Mouse (Mus musculus): Measurements from ENCODE around the gene Gm10974. TPM values are rescaled to one million over a fixed set of nuclear protein-coding genes. Genes with fewer than 3 reads are reported as not detected.

The Gm10974 gene
- polyA plus RNA-seq, 1 experiment, result not detected

DNA sequence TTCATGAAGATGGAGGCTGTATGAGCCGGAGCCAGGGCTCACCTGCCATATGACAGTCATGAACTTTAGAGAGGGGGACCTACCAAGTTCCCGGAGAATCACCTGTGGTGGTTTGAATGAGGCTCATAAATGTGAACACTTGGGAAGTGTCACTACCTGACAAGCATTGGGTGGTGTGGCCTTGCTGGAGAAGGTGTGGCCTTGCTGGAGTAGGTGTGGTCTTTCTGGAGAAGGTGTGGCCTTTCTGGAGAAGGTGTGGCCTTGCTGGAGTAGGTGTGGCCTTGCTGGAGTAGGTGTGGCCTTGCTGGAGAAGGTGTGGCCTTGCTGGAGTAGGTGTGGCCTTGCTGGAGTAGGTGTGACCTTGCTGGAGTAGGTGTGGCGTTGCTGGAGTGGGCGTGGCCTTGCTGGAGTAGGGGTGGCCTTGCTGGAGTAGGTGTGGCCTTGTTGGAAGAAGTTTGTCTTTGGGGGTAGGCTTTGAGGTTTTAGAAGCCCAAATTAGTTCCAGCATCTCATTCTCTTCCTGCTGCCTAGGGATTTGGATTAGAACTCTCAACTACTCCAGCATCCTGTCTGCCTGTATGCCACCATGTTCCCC lies 31.7 kb upstream of the Gm10974 start:
- no peak overlapping the region for H3K4me3 ChIP-seq (replicated peaks; ENCODE audit: insufficient read depth, low read depth, low read length)
- H3K27ac ChIP-seq (ENCODE audit: insufficient read depth, low read length), result no peak overlapping the region
- no peaks in the 10 kb centered on the region for H3K4me1 ChIP-seq (ENCODE audit: control insufficient read depth, insufficient read depth, low read length)
- H3K27me3 ChIP-seq (ENCODE audit: control insufficient read depth, insufficient read depth, low read length), result no peaks in the 10 kb centered on the region; the same call in 1 of the 2 replicates
- no peak for TF ChIP-seq POLR2A (IDR thresholded peaks at IDR 0.05; ENCODE audit: borderline replicate concordance, insufficient read depth, low read length)
- TF ChIP-seq CTCF (IDR thresholded peaks at IDR 0.05; ENCODE audit: borderline replicate concordance, insufficient read depth, low read depth, low read length), result no peak
- no peak for DNase-seq
- 82% methylated on average over 4 of the region's 4 CpGs for WGBS

DNA sequence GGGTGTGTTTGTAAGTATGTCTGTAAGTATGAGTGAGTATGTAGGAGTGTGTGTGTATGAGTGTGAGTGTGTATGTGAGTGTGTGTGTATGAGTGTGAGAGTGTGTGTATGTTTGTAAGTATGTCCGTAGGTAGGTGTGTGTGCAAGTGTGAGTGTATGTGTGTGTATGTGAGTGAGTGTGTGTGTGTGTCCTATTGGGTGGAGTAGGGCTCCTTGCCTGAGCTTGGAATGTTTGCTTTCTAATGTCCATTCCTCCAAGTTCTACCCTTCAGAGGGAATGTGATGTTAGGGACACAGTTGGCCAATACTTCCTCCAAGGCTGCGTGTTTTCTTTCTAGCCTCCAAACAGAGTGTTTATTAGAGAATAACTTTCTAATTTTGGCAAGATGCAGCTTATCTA lies 28.8 kb upstream of the Gm10974 start:
- DNase-seq, result no peak
- no peaks in the 10 kb centered on the region; the same call in 1 of the 2 replicates for H3K27me3 ChIP-seq (ENCODE audit: control insufficient read depth, insufficient read depth, low read length)
- no peaks in the 10 kb centered on the region for H3K4me1 ChIP-seq (ENCODE audit: control insufficient read depth, insufficient read depth, low read length)
- no peak overlapping the region for H3K27ac ChIP-seq (ENCODE audit: insufficient read depth, low read length)
- WGBS, result 99% methylated on average over 2 of the region's 2 CpGs
- no peak overlapping the region for H3K4me3 ChIP-seq (replicated peaks; ENCODE audit: insufficient read depth, low read depth, low read length)
- TF ChIP-seq POLR2A (IDR thresholded peaks at IDR 0.05; ENCODE audit: borderline replicate concordance, insufficient read depth, low read length) (no peak), CTCF (IDR thresholded peaks at IDR 0.05; ENCODE audit: borderline replicate concordance, insufficient read depth, low read depth, low read length) (no peak)

GRCm38 (mm10) chr7:66339625-66340024 lies 26.1 kb upstream of the Gm10974 start:
- 56% methylated on average over 5 of the region's 5 CpGs for WGBS
- TF ChIP-seq POLR2A (IDR thresholded peaks at IDR 0.05; ENCODE audit: borderline replicate concordance, insufficient read depth, low read length) (no peak), CTCF (IDR thresholded peaks at IDR 0.05; ENCODE audit: borderline replicate concordance, insufficient read depth, low read depth, low read length) (no peak)

GRCm38 (mm10) chr7:66340044-66340443 lies 25.7 kb upstream of the Gm10974 start:
- no peak for DNase-seq
- TF ChIP-seq POLR2A (IDR thresholded peaks at IDR 0.05; ENCODE audit: borderline replicate concordance, insufficient read depth, low read length), result no peak
- TF ChIP-seq CTCF (IDR thresholded peaks at IDR 0.05; ENCODE audit: borderline replicate concordance, insufficient read depth, low read depth, low read length), result no peak
- H3K4me1 ChIP-seq (ENCODE audit: control insufficient read depth, insufficient read depth, low read length), result no peaks in the 10 kb centered on the region
- H3K27me3 ChIP-seq (ENCODE audit: control insufficient read depth, insufficient read depth, low read length), result no peaks in the 10 kb centered on the region; the same call in 1 of the 2 replicates
- WGBS, result 52% methylated on average over 3 of the region's 3 CpGs
- no peak overlapping the region for H3K4me3 ChIP-seq (replicated peaks; ENCODE audit: insufficient read depth, low read depth, low read length)
- H3K27ac ChIP-seq (ENCODE audit: insufficient read depth, low read length), result no peak overlapping the region

More at GRCm38 (mm10) chr7:66339625-66340024, 26.1 kb upstream of the Gm10974 start:
- H3K4me3 ChIP-seq (replicated peaks; ENCODE audit: insufficient read depth, low read depth, low read length), result no peak overlapping the region
- no peak overlapping the region for H3K27ac ChIP-seq (ENCODE audit: insufficient read depth, low read length)
- H3K4me1 ChIP-seq (ENCODE audit: control insufficient read depth, insufficient read depth, low read length), result no peaks in the 10 kb centered on the region
- H3K27me3 ChIP-seq (ENCODE audit: control insufficient read depth, insufficient read depth, low read length), result no peaks in the 10 kb centered on the region; the same call in 1 of the 2 replicates
- no peak for DNase-seq

DNA sequence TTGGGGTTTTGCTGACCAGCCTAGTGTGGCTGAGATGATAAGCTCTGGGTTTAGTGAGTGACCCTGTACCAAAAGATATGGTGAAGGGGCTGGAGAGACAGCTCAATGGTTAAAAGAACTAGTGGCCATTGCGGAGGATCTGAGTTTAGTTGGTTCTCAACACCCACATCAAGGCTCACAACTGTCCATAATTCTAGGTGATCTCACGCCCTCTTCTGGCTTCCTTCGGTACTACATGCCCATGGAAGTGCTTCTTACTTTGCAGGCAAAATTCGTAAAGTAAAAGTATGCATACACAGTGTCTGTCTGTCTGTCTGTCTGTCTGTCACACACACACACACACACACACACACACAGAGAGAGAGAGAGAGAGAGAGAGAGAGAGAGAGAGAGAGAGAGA lies 23.4 kb upstream of the Gm10974 start:
- WGBS, result 32% methylated on average over 4 of the region's 4 CpGs
- no peaks in the 10 kb centered on the region; the same call in 1 of the 2 replicates for H3K27me3 ChIP-seq (ENCODE audit: control insufficient read depth, insufficient read depth, low read length)
- TF ChIP-seq CTCF (IDR thresholded peaks at IDR 0.05; ENCODE audit: borderline replicate concordance, insufficient read depth, low read depth, low read length) (peak; percentile 9; the same call in 1 of the 2 replicates), POLR2A (IDR thresholded peaks at IDR 0.05; ENCODE audit: borderline replicate concordance, insufficient read depth, low read length) (no peak)

DNA sequence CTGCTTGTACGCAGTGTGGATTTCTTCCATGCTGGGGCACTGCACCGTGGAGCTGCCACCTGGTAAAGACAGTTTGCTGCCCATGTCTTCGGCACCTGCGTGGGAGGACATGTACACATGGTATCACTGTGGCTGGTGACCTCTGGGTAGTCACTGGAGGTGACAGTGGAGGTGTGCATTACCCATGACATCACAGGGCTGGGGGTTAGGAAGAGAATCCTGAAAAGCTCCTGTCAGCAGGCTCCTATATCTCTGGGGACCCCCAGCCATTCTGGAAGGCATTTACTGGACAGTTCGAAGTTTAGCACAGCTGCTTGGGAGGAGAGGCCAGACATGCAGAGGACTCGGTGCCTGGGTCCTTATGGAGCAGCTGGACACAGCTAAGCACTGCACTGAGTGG lies 22.9 kb upstream of the Gm10974 start:
- TF ChIP-seq CTCF (IDR thresholded peaks at IDR 0.05; ENCODE audit: borderline replicate concordance, insufficient read depth, low read depth, low read length) (no peak), POLR2A (IDR thresholded peaks at IDR 0.05; ENCODE audit: borderline replicate concordance, insufficient read depth, low read length) (no peak)
- DNase-seq, result no peak
- Histone ChIP-seq H3K4me3 (replicated peaks; ENCODE audit: insufficient read depth, low read depth, low read length) (no peak overlapping the region), H3K4me1 (ENCODE audit: control insufficient read depth, insufficient read depth, low read length) (no peaks in the 10 kb centered on the region), H3K27ac (ENCODE audit: insufficient read depth, low read length) (no peak overlapping the region), H3K27me3 (ENCODE audit: control insufficient read depth, insufficient read depth, low read length) (no peaks in the 10 kb centered on the region; the same call in 1 of the 2 replicates)
- 54% methylated on average over 6 of the region's 6 CpGs for WGBS

More for the DNA sequence above, 23.4 kb upstream of the Gm10974 start:
- peak; percentile 3 to 27 for DNase-seq
- Histone ChIP-seq H3K4me1 (ENCODE audit: control insufficient read depth, insufficient read depth, low read length) (no peaks in the 10 kb centered on the region), H3K4me3 (replicated peaks; ENCODE audit: insufficient read depth, low read depth, low read length) (no peak overlapping the region), H3K27ac (ENCODE audit: insufficient read depth, low read length) (no peak overlapping the region)

- no peak for DNase-seq
- Histone ChIP-seq H3K27ac (ENCODE audit: insufficient read depth, low read length) (no peak overlapping the region), H3K4me3 (replicated peaks; ENCODE audit: insufficient read depth, low read depth, low read length) (no peak overlapping the region), H3K27me3 (ENCODE audit: control insufficient read depth, insufficient read depth, low read length) (no peaks in the 10 kb centered on the region; the same call in 1 of the 2 replicates), H3K4me1 (ENCODE audit: control insufficient read depth, insufficient read depth, low read length) (no peaks in the 10 kb centered on the region)
- 90% methylated on average over 5 of the region's 5 CpGs for WGBS
- TF ChIP-seq CTCF (IDR thresholded peaks at IDR 0.05; ENCODE audit: borderline replicate concordance, insufficient read depth, low read depth, low read length) (no peak), POLR2A (IDR thresholded peaks at IDR 0.05; ENCODE audit: borderline replicate concordance, insufficient read depth, low read length) (no peak)
Observed at GRCm38 (mm10) chr7:66343307-66343706, 22.4 kb upstream of the Gm10974 start.

DNA sequence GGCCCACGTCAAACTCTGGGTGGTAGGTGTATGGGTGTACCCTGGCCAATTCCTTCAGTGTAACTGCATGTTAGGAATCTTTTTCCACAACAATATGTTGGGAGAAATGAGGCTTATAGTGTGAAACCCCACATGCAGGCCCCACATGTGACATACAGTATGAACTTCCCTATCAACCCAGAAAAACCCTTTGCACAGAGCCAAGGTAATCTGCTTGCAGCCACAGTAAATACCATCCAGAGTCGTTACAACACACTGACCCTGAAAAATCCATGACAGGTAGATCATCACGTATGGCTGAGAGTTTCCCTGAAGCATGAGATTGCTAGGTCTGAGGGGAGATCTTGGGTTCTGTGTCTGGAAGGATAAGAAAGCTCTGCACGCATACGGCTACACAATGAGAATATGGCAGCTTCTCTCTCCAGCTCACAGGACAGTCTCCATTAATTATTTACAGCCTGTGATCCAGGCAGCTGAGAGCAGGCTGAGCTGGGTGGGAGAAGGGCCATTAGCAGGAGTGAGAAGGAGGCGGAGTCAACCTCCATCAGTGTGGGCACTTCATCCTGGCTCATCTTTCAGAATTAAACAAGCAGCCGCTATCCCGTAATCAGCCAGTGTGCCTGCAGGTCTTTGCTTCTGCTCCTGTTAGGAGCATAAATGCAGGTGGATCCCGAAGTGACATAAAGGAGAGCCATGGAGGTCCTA lies 18.6 kb upstream of the Gm10974 start:
- Histone ChIP-seq H3K4me1 (ENCODE audit: control insufficient read depth, insufficient read depth, low read length) (no peaks in the 10 kb centered on the region), H3K4me3 (replicated peaks; ENCODE audit: insufficient read depth, low read depth, low read length) (no peak overlapping the region), H3K27ac (ENCODE audit: insufficient read depth, low read length) (no peak overlapping the region), H3K27me3 (ENCODE audit: control insufficient read depth, insufficient read depth, low read length) (no peaks in the 10 kb centered on the region)
- 51% methylated on average over 9 of the region's 9 CpGs for WGBS
- TF ChIP-seq CTCF (IDR thresholded peaks at IDR 0.05; ENCODE audit: borderline replicate concordance, insufficient read depth, low read depth, low read length) (no peak), POLR2A (IDR thresholded peaks at IDR 0.05; ENCODE audit: borderline replicate concordance, insufficient read depth, low read length) (no peak)
- no peak for DNase-seq

All from cerebellum, adult 2 months (tissue).